Mouse (Mus musculus): Measurements from ENCODE around the gene Thsd7a. TPM values are rescaled to one million over a fixed set of nuclear protein-coding genes. Genes with fewer than 3 reads are reported as not detected.

Thsd7a gene
- polyA plus RNA-seq, 1 experiment from 2014 or later, result 5.2 TPM

- no peak for ATAC-seq (ENCODE audit: insufficient number of reproducible peaks, low FRiP score, low TSS enrichment, low read depth)
- Histone ChIP-seq H3K27me3 (no peaks in the 10 kb centered on the region), H3K4me1 (no peaks in the 10 kb centered on the region)
Observed at GRCm38 (mm10) chr6:12499866-12500265, 249.3 kb downstream of the Thsd7a start.

GRCm38 (mm10) chr6:12493571-12493970, 255.6 kb downstream of the Thsd7a start:
- ATAC-seq (ENCODE audit: insufficient number of reproducible peaks, low FRiP score, low TSS enrichment, low read depth), result no peak
- 68% methylated on average over 1 of the region's 1 CpGs for WGBS
- no peaks in the 10 kb centered on the region for H3K27me3 ChIP-seq
- no peak overlapping the region for H3K4me2 ChIP-seq (replicated peaks)
- no peak overlapping the region for H3K9ac ChIP-seq
- H3K4me1 ChIP-seq, result no peaks in the 10 kb centered on the region
- H3K36me3 ChIP-seq, result no peaks in the 10 kb centered on the region
- no peaks in the 10 kb centered on the region for H3K9me3 ChIP-seq (replicated peaks)
- no peak overlapping the region for H3K4me3 ChIP-seq (replicated peaks)
- no peak overlapping the region for H3K27ac ChIP-seq (replicated peaks)

More at GRCm38 (mm10) chr6:12499866-12500265, 249.3 kb downstream of the Thsd7a start:
- no peak overlapping the region for H3K9ac ChIP-seq
- H3K36me3 ChIP-seq, result no peaks in the 10 kb centered on the region
- H3K27ac ChIP-seq (replicated peaks), result no peak overlapping the region
- H3K4me2 ChIP-seq (replicated peaks), result no peak overlapping the region
- no peaks in the 10 kb centered on the region for H3K9me3 ChIP-seq (replicated peaks)
- H3K4me3 ChIP-seq (replicated peaks), result no peak overlapping the region

GRCm38 (mm10) chr6:12488882-12489281, 260.3 kb downstream of the Thsd7a start:
- Histone ChIP-seq H3K36me3 (no peaks in the 10 kb centered on the region), H3K9me3 (replicated peaks) (no peaks in the 10 kb centered on the region), H3K4me3 (replicated peaks) (no peak overlapping the region), H3K4me1 (no peaks in the 10 kb centered on the region), H3K27ac (replicated peaks) (no peak overlapping the region), H3K27me3 (no peaks in the 10 kb centered on the region), H3K4me2 (replicated peaks) (no peak overlapping the region), H3K9ac (no peak overlapping the region)
- WGBS, result 74% methylated on average over 1 of the region's 1 CpGs
- ATAC-seq (ENCODE audit: insufficient number of reproducible peaks, low FRiP score, low TSS enrichment, low read depth), result no peak

- H3K27me3 ChIP-seq, result no peaks in the 10 kb centered on the region
- H3K9ac ChIP-seq, result no peak overlapping the region
- no peaks in the 10 kb centered on the region for H3K9me3 ChIP-seq (replicated peaks)
- H3K4me1 ChIP-seq, result no peaks in the 10 kb centered on the region
- WGBS, result 82% methylated on average over 5 of the region's 5 CpGs
- no peak overlapping the region for H3K4me3 ChIP-seq (replicated peaks)
- ATAC-seq (ENCODE audit: insufficient number of reproducible peaks, low FRiP score, low TSS enrichment, low read depth), result no peak
- H3K36me3 ChIP-seq, result no peaks in the 10 kb centered on the region
- no peak overlapping the region for H3K27ac ChIP-seq (replicated peaks)
- no peak overlapping the region for H3K4me2 ChIP-seq (replicated peaks)
Observed at GRCm38 (mm10) chr6:12481527-12482163, 267.6 kb downstream of the Thsd7a start.

GRCm38 (mm10) chr6:12478359-12478758, 270.9 kb downstream of the Thsd7a start:
- no peaks in the 10 kb centered on the region for H3K27me3 ChIP-seq
- H3K4me2 ChIP-seq (replicated peaks), result no peak overlapping the region
- H3K9ac ChIP-seq, result no peak overlapping the region
- H3K4me3 ChIP-seq (replicated peaks), result no peak overlapping the region
- H3K9me3 ChIP-seq (replicated peaks), result no peaks in the 10 kb centered on the region
- H3K36me3 ChIP-seq, result no peaks in the 10 kb centered on the region
- H3K27ac ChIP-seq (replicated peaks), result no peak overlapping the region
- no peaks in the 10 kb centered on the region for H3K4me1 ChIP-seq
- 65% methylated on average over 1 of the region's 1 CpGs for WGBS
- ATAC-seq (ENCODE audit: insufficient number of reproducible peaks, low FRiP score, low TSS enrichment, low read depth), result no peak

- no peak for ATAC-seq (ENCODE audit: insufficient number of reproducible peaks, low FRiP score, low TSS enrichment, low read depth)
- Histone ChIP-seq H3K27ac (replicated peaks) (no peak overlapping the region), H3K9me3 (replicated peaks) (no peaks in the 10 kb centered on the region), H3K9ac (no peak overlapping the region), H3K36me3 (no peaks in the 10 kb centered on the region), H3K27me3 (no peaks in the 10 kb centered on the region), H3K4me3 (replicated peaks) (no peak overlapping the region), H3K4me1 (0 out of 2 replicates have a peak, but pooled peaks cover 2% of the 10 kb centered on the region), H3K4me2 (replicated peaks) (no peak overlapping the region)
- WGBS, result 61% methylated on average over 2 of the region's 2 CpGs
Observed at GRCm38 (mm10) chr6:12470935-12471334, 278.3 kb downstream of the Thsd7a start.

- 31% methylated on average over 7 of the region's 7 CpGs for WGBS
- H3K4me3 ChIP-seq (replicated peaks), result no peak overlapping the region
- H3K9me3 ChIP-seq (replicated peaks), result no peaks in the 10 kb centered on the region
- no peak overlapping the region for H3K9ac ChIP-seq
- ATAC-seq (ENCODE audit: insufficient number of reproducible peaks, low FRiP score, low TSS enrichment, low read depth), result no peak
- H3K4me1 ChIP-seq, result 0 out of 2 replicates have a peak, but pooled peaks cover 2% of the 10 kb centered on the region
- no peak overlapping the region for H3K27ac ChIP-seq (replicated peaks)
- no peak overlapping the region for H3K4me2 ChIP-seq (replicated peaks)
- H3K36me3 ChIP-seq, result no peaks in the 10 kb centered on the region
- H3K27me3 ChIP-seq, result no peaks in the 10 kb centered on the region
Observed at GRCm38 (mm10) chr6:12467339-12468124, 281.7 kb downstream of the Thsd7a start.

GRCm38 (mm10) chr6:12458841-12459240, 290.4 kb downstream of the Thsd7a start:
- no peaks in the 10 kb centered on the region for H3K27me3 ChIP-seq
- ATAC-seq (ENCODE audit: insufficient number of reproducible peaks, low FRiP score, low TSS enrichment, low read depth), result no peak
- 90% methylated on average over 4 of the region's 4 CpGs for WGBS

GRCm38 (mm10) chr6:12457451-12457850, 291.8 kb downstream of the Thsd7a start:
- Histone ChIP-seq H3K4me2 (replicated peaks) (no peak overlapping the region), H3K9me3 (replicated peaks) (no peaks in the 10 kb centered on the region), H3K36me3 (no peaks in the 10 kb centered on the region), H3K27ac (replicated peaks) (no peak overlapping the region), H3K9ac (no peak overlapping the region), H3K27me3 (no peaks in the 10 kb centered on the region), H3K4me3 (replicated peaks) (no peak overlapping the region), H3K4me1 (no peaks in the 10 kb centered on the region)
- ATAC-seq (ENCODE audit: insufficient number of reproducible peaks, low FRiP score, low TSS enrichment, low read depth), result no peak
- 57% methylated on average over 1 of the region's 1 CpGs for WGBS

More at GRCm38 (mm10) chr6:12458841-12459240, 290.4 kb downstream of the Thsd7a start:
- no peaks in the 10 kb centered on the region for H3K4me1 ChIP-seq
- H3K9ac ChIP-seq, result no peak overlapping the region
- no peak overlapping the region for H3K4me3 ChIP-seq (replicated peaks)
- no peaks in the 10 kb centered on the region for H3K36me3 ChIP-seq
- no peak overlapping the region for H3K4me2 ChIP-seq (replicated peaks)
- H3K9me3 ChIP-seq (replicated peaks), result no peaks in the 10 kb centered on the region
- H3K27ac ChIP-seq (replicated peaks), result no peak overlapping the region

- 64% methylated on average over 1 of the region's 1 CpGs for WGBS
- Histone ChIP-seq H3K27ac (replicated peaks) (no peak overlapping the region), H3K36me3 (no peaks in the 10 kb centered on the region), H3K9me3 (replicated peaks) (no peaks in the 10 kb centered on the region), H3K27me3 (no peaks in the 10 kb centered on the region), H3K4me3 (replicated peaks) (no peak overlapping the region), H3K9ac (no peak overlapping the region), H3K4me2 (replicated peaks) (no peak overlapping the region), H3K4me1 (no peaks in the 10 kb centered on the region)
- no peak for ATAC-seq (ENCODE audit: insufficient number of reproducible peaks, low FRiP score, low TSS enrichment, low read depth)
Observed at GRCm38 (mm10) chr6:12454876-12455485, 294.2 kb downstream of the Thsd7a start.

GRCm38 (mm10) chr6:12454132-12454531, 295.1 kb downstream of the Thsd7a start:
- H3K4me2 ChIP-seq (replicated peaks), result no peak overlapping the region
- no peaks in the 10 kb centered on the region for H3K27me3 ChIP-seq
- no peak overlapping the region for H3K27ac ChIP-seq (replicated peaks)
- H3K9ac ChIP-seq, result no peak overlapping the region
- no peak overlapping the region for H3K4me3 ChIP-seq (replicated peaks)
- no peaks in the 10 kb centered on the region for H3K9me3 ChIP-seq (replicated peaks)
- 77% methylated on average over 3 of the region's 3 CpGs for WGBS
- no peaks in the 10 kb centered on the region for H3K4me1 ChIP-seq
- H3K36me3 ChIP-seq, result no peaks in the 10 kb centered on the region
- no peak for ATAC-seq (ENCODE audit: insufficient number of reproducible peaks, low FRiP score, low TSS enrichment, low read depth)

All from embryonic facial prominence, embryonic 15.5 days (tissue).